Mouse (Mus musculus): ENCODE results near the gene Rom1.
"Not testable (repeated sequence)": the region's sequence is repeated elsewhere in the genome, so short reads cannot be mapped to it uniquely, and the experiment has no call there.

Gene Rom1

GRCm38 (mm10) chr19:8929224-8930088 lies at the start of gene Rom1, which contains the start of gene Eml3:
Gene Rom1, minus strand, starts transcription at chr19:8929356.
Gene Eml3, plus strand, starts transcription at chr19:8929552.
- DNase-seq, result peak; percentile 96

DNA sequence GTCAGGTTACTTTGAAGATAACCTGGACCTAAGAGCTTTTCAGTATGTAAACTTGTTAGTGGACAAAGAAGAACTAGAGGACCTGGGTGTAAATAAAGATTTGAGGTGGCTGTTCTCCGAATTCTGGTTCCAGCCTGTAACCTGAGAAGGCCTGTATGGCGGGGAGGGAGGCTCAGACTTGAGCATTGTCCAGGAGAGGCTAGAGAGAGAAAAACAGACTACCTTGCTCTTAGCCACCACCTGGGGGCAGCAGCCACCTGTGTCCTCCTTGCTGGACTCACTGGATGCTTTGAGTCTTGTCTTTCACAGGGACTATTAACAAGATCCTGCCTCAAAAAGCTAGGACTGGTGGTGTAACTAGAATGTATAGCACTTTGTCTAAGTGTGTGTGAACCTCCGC lies 47.4 kb upstream of the Rom1 start:
- DNase-seq, result peak; percentile 70

DNA sequence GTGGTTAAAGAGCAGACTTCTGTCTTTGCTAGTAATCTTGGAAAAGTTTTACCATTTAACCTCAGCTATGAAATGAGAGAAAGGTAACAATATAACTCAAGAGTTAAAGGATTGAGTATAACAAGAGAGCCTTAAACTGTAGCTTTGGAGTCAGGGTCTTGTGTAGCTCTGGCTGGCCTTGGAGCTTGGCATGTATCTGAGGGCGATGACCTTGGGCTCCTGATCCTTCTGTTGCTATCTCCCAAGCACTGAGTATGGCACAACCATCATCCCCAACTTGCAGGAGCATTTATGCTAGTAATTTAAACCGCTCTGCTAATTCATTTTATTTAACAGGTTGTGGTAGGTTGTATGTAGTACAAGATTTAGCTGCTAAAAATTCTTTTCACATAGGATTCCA lies 46.3 kb upstream of the Rom1 start:
- no peak for DNase-seq

DNA sequence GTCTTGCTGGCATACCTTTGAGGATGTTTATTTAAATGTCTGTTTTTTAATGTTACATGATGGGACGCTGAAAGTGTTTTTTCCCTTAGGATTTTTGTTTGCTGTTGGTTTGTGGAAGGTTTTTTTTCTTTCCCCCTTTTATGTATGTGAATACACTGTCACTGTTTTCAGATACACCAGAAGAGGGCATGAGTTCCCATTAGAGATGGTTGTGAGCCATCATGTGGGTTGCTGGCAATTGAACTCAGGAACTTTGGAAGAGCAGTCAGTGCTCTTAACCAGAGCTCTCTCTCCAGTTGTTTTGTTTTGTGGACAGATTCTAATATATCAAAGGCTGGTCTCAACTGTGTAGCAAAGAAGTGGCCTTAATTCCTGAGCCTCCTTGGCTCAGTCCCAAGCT lies 45.5 kb upstream of the Rom1 start:
- no peak for DNase-seq

DNA sequence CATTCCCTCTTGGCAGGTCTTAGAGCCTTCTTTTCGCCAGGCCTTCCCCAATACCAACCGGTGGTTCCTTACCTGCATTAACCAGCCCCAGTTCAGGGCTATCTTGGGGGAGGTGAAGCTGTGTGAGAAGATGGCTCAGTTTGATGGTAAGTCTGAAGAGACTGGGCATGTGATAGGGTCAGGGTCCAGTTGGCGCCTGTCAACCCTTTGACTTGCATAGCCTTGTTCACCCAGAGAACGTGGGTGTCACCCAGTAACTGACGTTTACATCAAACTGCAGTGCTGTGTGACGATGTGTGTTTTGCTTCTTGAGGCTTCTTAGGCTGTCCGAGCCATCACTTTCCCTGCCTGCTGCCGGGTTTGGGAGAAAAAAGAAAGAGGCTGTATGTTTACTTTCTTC lies 43.3 kb upstream of the Rom1 start:
- not testable (repeated sequence) for DNase-seq

DNA sequence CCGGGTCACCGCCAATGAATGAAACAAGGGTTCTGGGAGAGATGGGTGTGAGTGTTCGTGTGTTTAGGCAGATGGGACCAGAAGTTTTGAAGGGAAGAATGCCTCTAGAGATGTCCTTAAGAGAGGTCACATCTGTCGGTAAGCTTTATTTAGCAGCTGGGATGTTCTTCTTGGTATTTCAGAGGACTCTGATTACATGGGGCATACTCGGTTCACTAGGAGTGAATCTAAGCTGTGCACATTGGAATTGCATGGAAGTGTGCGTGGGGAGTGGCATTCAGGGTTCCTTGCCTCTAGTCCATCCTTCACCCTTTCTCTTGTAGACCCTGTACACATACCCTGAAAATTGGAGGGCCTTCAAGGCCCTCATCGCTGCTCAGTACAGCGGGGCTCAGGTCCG lies 38.7 kb upstream of the Rom1 start:
- DNase-seq, result no peak

GRCm38 (mm10) chr19:8967373-8967743 lies 38.2 kb upstream of the Rom1 start:
- DNase-seq, result no peak

DNA sequence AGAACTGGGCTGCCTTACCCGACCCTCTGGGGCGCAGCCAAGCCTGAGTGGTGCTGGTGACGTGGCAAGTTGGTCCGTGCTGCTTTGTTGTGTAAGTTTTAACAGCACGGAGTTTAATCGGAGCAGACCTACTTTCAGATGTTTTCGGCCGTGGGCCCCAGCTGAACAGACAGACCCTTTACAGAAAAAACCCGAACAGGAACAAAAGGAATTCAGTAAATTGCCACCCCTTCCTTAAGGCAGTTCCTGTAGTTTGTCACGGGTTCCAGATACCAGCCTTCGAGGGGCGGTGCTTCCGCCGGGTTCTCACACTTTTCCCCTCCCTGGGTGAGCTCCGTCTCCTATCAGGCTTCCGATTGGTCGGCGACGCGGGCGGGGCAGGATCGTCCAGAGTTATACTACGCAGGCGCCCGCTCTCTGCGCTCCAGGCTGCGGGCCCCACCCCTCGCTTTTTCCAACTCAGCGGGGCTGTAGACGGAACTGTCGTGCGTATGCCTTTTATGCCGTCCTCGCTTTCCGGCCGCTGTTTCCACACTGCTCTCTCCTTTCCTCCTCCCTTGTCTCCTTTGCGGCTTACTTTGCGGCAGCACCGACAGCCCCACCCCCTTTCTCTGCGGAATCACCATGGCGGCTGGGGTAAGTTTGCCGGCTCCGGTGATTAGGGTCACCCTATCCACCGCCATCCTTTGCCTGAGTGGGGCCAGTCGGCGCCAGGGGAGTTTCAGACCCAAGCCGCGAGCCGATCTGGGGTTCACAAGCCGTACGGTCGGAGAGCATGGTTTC lies 37.6 kb upstream of the Rom1 start, which contains the start of gene Eef1g:
Gene Eef1g (plus strand): TSS at position 452 of the 783 bp plus-strand sequence.
- DNase-seq, result peak; percentile 97

DNA sequence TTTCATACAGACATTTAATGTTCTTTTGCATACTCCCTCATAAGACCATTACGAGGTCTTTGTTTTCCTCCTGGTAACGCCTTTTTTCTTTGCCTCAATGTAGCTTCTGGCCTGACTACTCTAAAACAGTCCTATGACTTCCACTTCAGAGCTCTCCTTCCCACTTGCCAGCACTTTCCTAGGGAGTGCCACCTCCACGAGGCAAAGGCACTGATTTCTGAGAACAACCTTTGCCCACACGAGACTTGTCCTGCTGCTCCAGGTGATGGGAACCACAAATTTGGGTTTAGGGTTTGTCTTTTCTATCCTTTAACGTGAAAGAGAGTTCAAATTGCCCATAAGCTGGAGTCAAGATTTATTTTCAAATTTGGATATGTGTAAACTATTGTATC lies 37.0 kb upstream of the Rom1 start:
- no peak for DNase-seq

GRCm38 (mm10) chr19:8965771-8966170 lies 36.6 kb upstream of the Rom1 start:
- peak; percentile 33 for DNase-seq

- DNase-seq, result peak; percentile 20
Observed at GRCm38 (mm10) chr19:8965075-8965474, 35.9 kb upstream of the Rom1 start.

GRCm38 (mm10) chr19:8962256-8962655 lies 33.1 kb upstream of the Rom1 start:
- DNase-seq, result no peak

GRCm38 (mm10) chr19:8954171-8954570 lies 25.0 kb upstream of the Rom1 start:
- DNase-seq, result no peak

GRCm38 (mm10) chr19:8953135-8954039 lies 24.2 kb upstream of the Rom1 start, which contains the start of gene Tut1:
Gene Tut1, plus strand, starts transcription at chr19:8953847.
- DNase-seq, result peak; percentile 85

DNA sequence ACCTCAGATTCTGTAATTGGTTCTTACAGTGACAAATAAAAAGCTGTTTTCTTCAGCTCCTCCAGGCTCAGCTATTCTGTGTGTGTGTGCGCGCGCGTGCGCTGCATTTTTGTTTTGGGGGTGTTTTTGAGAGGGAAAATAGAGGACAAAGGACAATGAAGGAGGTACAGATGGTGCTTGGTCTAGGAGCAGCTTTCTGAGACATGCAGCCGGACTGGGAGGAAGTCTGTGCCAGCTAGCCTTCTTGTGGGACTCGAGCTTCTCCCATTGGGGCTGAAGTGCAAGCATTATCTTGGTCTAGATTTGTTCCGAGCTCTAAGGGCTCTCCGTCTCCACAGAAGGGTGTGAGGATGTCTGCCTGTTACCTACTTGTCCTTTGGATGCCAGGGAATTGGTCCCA lies 23.1 kb upstream of the Rom1 start:
- DNase-seq, result no peak

- no peak for DNase-seq
Observed at GRCm38 (mm10) chr19:8950190-8950589, 21.0 kb upstream of the Rom1 start.

GRCm38 (mm10) chr19:8946929-8947328 lies 17.8 kb upstream of the Rom1 start:
- no peak for DNase-seq

DNA sequence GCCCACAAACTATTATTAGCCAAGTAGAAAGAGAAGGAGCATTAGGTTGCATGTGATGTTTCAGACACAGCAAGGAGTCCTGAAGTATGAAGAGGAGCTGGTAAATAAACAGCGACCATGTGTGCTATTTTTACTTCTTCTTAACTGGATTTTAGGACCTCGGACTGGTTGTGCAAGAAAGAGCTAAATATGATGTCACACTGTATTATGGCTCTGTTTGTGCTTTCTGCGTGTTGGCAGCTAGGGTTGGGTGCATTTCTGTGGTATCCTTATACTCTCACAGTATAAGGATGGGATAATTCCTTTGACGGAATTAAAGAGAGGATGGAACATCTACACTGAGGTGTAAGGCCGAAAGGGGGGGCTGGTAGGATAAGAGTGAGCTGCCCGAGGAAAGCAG lies 16.1 kb upstream of the Rom1 start:
- DNase-seq, result no peak

DNA sequence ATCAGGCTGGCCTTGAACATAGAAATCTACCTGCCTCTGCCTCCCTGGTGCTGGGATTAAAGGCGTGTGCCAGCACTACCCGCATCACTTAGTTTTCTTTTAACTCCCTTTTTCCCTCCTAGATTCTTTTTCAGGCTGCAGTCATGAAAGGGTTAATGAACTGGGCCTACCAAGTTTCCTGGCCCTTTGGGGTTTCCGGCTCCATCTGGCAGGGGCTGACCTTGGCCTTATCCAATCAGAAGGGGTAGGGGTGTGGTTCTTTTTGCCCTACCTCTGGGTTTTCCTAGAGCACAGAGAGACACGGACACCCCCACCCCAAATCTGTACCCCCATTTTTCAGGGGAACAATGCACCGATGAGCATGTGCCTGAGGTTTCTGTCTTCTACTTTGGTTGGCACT lies 15.6 kb upstream of the Rom1 start:
- DNase-seq, result peak; percentile 78

DNA sequence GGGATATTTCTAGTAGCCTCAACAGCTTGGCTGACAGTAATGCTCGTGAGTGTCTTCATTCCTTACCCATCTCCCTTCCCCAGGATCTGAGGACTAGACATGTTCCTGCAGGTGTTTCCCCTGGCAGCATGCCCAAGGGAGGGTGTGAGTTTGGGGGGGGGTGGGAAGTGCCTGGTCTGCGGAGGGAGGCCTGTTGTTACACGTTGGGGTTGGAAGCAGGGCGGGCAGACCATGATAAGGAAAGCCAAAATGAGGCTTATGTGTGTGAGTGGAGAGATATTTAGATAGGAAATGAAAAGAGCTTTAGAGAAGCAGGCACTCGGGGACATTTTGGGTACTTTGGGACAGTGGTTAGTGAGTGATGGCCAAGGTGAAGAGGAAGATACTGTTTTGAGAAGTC lies 14.9 kb upstream of the Rom1 start:
- DNase-seq, result no peak

DNA sequence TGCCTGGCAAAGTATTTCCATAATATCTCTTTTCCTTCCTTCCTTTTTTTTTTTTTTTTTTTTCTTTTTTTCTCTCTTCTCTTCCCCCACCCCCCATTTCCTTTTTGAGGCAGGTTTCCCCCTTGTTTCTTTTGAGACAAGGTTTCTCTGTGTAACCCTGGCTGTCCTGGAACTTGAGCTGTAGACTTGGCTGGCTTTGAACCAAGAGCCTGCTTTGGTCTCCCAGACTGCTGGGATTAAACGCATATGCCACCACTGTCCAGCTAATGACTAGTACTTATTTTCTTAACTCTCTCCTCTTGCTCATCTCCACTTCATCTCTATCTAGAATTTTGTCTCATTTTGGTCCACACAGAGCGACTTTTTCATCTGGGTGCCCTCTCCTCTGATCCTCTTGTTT lies 13.9 kb upstream of the Rom1 start:
- no peak for DNase-seq

DNA sequence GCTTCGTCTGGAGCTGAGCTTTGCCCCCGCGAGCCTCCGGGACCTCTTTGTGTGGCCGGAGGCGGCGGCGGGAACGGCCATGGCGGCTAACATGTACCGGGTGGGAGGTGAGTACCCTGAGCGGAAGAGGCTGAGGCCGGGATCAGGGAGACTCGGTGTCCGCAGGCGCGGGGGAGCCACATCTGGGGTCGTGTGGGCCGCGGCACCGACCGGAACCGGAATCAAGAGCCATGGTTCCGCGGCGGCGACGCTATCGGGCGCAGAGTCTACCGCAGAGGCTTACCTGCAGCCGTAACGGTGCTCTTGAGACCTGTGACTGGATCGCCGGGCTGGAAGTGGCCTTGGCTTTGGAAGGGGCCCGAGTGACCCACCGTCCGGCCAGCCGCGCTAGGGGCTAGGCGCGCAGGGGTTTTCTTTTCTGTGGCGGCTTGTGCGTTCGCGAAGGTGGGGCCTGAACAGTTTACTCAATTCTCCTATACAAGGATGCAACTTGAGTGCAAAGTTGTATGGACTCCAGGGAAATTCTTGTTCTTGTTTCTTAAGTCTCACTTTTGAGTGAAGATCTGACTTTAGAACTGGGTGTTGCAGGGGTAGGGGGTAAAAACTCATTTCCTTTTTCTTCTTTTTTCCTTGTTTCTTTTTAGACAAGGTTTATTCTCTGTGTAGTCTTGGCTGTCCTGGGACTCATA lies 13.3 kb upstream of the Rom1 start:
- no peak for DNase-seq
